Mouse (Mus musculus) embryonic facial prominence, embryonic 14.5 days (tissue): Measurements from ENCODE around the gene Rad51b. TPM values are rescaled to one million over a fixed set of nuclear protein-coding genes. Genes with fewer than 3 reads are reported as not detected.

Experiments used
- ATAC-seq: fragments of 200-750 bp; cut with Nextera tagmentation; 2 replicates; pipeline ENCODE4 v1.8.0; 2017; ENCODE audit warnings: low read depth, moderate number of reproducible peaks, moderate TSS enrichment
- DNase-seq: peaks from one replicate; pipeline ENCODE4 v3.0.0-alpha.2; 2015; ENCODE audit warnings: low spot score
- H3K27ac ChIP-seq: fragments of 300-500 bp; sonication (generic); replicated peaks from 2 replicates; pipeline ENCODE4 v1.5.1; 2014; ENCODE audit warnings: low read depth, mild to moderate bottlenecking, low read length, moderate library complexity
- H3K27me3 ChIP-seq: fragments of 300-500 bp; sonication (generic); replicated peaks from 2 replicates; pipeline ENCODE4 v1.6.1; 2014; ENCODE audit warnings: low read length; ENCODE audit not compliant: control insufficient read depth, insufficient read depth
- H3K36me3 ChIP-seq: fragments of 300-500 bp; sonication (generic); 2 replicates; pipeline ENCODE4 v1.6.1; 2014; ENCODE audit warnings: low read length, mixed read lengths; ENCODE audit not compliant: control insufficient read depth, insufficient read depth
- H3K4me1 ChIP-seq: fragments of 300-500 bp; sonication (generic); 2 replicates; pipeline ENCODE4 v1.6.1; 2014; ENCODE audit warnings: antibody characterized with exemption, low read length; ENCODE audit not compliant: control insufficient read depth, insufficient read depth
- H3K4me2 ChIP-seq: fragments of 300-500 bp; sonication (generic); 2 replicates; pipeline ENCODE4 v1.6.1; 2014; ENCODE audit warnings: low read depth, mild to moderate bottlenecking, low read length, moderate library complexity, mixed read lengths
- H3K4me3 ChIP-seq: fragments of 300-500 bp; sonication (generic); 2 replicates; pipeline ENCODE4 v1.5.1; 2014; ENCODE audit warnings: low read depth, mild to moderate bottlenecking, low read length
- H3K9ac ChIP-seq: fragments of 300-500 bp; sonication (generic); 2 replicates; pipeline ENCODE4 v1.6.1; 2014; ENCODE audit warnings: low read depth, mild to moderate bottlenecking, low read length, moderate library complexity, mixed read lengths
- H3K9me3 ChIP-seq: fragments of 300-500 bp; sonication (generic); 2 replicates; pipeline ENCODE4 v1.6.1; 2016; ENCODE audit warnings: low read length; ENCODE audit not compliant: control insufficient read depth
- WGBS: fragments of 180-500 bp; shearing (Covaris S2); extraction: QIAGEN DNeasy Blood & Tissue Kit; methylation state at CpG from one replicate; pipeline ENCODE4 v1.1.7; 2014; 5-methylcytosine and 5-hydroxymethylcytosine counted together
- polyA plus RNA-seq: library from polyadenylated mRNA; unstranded; fragments of >200 nt; fragmentation: Nextera tagmentation; extraction: Ambion mirVana; gene quantifications from 2 replicates; pipeline ENCODE4 v1.2.1, GENCODE M21; 2014

The Rad51b gene
- polyA plus RNA-seq, 1 experiment from 2014 or later, result 5.1 TPM

DNA sequence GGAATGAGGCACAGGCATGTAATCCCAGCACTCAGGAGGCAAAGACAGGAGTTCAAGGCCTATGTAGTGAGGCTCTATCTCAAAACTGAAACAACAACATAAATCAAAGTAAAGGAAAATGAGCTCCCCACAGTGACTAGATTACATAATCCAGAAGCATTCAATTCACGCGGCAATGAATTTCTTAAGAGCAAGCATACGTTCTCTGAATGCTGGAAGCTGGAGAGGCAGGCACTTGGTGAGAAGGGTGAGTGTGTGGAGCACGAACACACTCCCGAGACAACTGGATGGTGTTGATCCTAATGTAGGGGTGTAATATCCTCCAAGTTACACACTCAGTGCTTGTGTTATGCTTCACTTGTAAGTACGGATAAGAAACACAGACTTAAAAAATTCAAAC, 120.3 kb downstream of the Rad51b start:
- Histone ChIP-seq H3K9me3 (no peaks in the 10 kb centered on the region), H3K4me1 (peaks cover 7% of the 10 kb centered on the region; the same call in 1 of the 2 replicates), H3K9ac (no peak overlapping the region), H3K4me2 (no peak overlapping the region), H3K4me3 (no peak overlapping the region), H3K27me3 (no peaks in the 10 kb centered on the region), H3K27ac (peak overlapping the region; percentile 28; the same call in 1 of the 2 replicates), H3K36me3 (no peaks in the 10 kb centered on the region)
- whole genome bisulfite sequencing, result 65% methylated on average over 6 of the region's 6 CpGs
- DNase-seq (no peak), ATAC-seq (no peak)

DNA sequence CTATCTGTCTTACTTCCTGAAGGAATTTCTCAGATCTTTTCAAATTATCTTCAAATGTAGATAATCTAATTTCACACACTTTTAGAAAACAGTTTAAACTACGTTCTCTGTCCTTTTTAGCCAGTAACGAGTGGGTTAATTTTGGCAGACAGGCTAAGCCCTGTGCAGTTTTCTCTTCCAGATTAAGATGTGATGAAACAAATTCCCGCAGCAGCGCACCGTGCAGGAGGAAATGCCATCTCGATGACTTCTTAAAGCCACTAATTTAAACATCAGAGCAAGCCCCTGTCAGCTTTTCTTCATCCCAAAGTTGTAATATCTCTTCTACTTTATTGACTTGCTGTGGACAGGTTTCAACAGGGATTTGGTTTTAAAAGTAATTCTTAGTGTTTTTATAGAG, 123.5 kb downstream of the Rad51b start:
- DNase-seq, result peak; percentile 72
- Histone ChIP-seq H3K9ac (no peak overlapping the region), H3K36me3 (no peaks in the 10 kb centered on the region), H3K27ac (no peak overlapping the region; the same call in 1 of the 2 replicates), H3K9me3 (no peaks in the 10 kb centered on the region), H3K4me1 (peaks cover 7% of the 10 kb centered on the region; the same call in 1 of the 2 replicates), H3K27me3 (no peaks in the 10 kb centered on the region), H3K4me2 (0 out of 2 replicates have a peak overlapping the region, but pooled peaks have one; percentile 8), H3K4me3 (no peak overlapping the region)
- ATAC-seq, result peak; percentile 65; the same call in 1 of the 2 replicates
- WGBS, result 9% methylated on average over 6 of the region's 6 CpGs

DNA sequence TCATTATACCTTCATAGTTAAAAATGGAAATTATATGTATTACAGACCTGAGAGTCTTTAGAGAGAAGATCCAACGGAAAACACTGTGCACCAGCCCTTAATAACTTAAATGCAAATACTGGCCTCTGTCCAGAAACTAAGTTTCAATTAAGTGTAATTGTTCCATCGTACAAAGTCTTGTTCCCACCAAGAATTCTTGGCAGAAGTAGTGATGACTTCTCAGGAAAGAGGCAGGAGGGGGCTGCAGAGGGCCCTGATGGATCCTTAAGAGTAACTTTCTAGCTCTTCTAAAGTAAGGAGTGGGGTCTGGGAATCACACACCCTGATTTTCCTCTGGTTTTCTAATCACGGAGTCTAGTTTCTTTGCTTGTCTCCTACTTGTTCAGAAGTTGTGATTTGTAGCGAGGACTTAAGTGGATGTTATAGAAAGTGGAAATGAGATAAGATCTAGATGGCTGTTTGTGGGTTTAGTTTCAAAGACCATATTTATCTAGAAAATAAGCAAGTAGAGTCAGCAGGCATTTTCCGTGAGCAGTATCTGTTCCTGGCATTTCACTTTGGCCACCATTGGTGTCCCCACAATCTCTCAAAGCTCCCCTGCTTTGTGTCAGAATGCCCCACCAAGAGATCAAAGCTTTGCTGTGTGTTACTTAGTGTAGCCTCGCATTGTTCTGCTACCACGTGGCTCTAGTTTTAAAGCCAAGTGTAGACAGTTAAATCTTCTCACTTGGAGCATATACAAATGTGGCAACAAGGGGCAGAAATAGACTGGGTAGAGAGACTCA, 132.6 kb downstream of the Rad51b start:
- Histone ChIP-seq H3K4me3 (no peak overlapping the region), H3K9me3 (no peaks in the 10 kb centered on the region), H3K27me3 (no peaks in the 10 kb centered on the region), H3K27ac (peak overlapping the region; percentile 72), H3K4me2 (no peak overlapping the region), H3K9ac (no peak overlapping the region), H3K36me3 (no peaks in the 10 kb centered on the region), H3K4me1 (peaks cover 32% of the 10 kb centered on the region)
- ATAC-seq, result peak; percentile 38; the same call in 1 of the 2 replicates
- WGBS, result 38% methylated on average over 7 of the region's 7 CpGs
- DNase-seq, result peak; percentile 87

DNA sequence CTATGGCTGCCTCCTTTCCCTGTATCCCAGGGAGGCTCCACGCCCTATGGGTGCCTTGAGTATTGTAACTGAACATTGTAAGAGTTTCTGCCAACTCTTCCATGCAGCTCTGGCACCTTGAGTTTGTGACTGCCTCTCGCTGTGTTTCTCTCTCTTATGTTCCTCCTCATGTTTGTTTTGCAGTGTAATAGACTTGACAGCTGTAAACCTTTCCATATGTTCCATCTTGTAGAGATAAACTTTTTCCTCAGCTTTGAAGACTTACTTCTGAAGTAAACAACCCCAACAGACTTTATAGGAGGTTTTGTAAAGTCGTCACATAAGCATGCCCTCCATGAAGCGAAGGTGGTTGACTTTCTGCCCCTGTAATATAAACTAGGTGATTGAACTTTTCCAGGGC, 134.1 kb downstream of the Rad51b start:
- ATAC-seq (no peak), DNase-seq (no peak)
- H3K4me3 ChIP-seq, result no peak overlapping the region
- H3K4me2 ChIP-seq, result no peak overlapping the region
- no peaks in the 10 kb centered on the region for H3K9me3 ChIP-seq
- no peak overlapping the region for H3K9ac ChIP-seq
- 40% methylated on average over 4 of the region's 4 CpGs for WGBS
- peaks cover 39% of the 10 kb centered on the region for H3K4me1 ChIP-seq
- H3K27ac ChIP-seq, result peak overlapping the region; percentile 44
- no peaks in the 10 kb centered on the region for H3K27me3 ChIP-seq
- H3K36me3 ChIP-seq, result no peaks in the 10 kb centered on the region

DNA sequence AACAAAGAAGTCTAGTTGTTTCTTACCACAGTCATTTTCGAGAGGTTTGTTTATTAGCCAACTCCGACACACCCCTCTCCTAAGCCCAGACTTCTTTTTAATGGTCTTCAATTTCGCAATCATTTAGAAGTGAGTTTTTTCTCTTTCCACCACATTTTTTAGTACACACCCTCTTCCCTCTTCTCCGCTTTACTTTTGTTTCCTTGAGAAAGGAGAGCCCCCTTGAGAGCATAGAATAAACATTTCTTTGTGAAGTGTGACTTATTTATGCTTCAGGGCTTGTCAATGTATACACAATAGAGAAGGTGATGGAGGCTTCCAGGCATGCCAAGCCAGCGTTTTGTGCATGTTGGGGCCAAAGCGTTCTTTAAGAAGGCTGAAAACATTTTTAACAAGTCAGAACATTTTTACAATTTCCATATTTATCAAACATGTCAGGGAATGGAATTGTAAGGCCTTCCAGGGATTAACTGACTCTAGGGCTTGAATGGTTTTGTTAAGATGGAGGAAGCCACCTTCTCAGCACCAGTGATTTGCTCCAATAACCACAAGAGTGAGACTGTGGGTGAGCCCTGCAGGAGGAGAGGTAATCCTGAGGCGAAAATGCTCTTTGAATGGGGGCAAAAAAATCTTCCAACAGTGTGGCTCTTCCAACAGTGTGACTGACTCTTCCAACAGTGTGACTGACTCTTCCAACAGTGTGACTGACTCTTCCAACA, 136.8 kb downstream of the Rad51b start:
- Histone ChIP-seq H3K4me2 (no peak overlapping the region), H3K27ac (peak overlapping the region; percentile 79), H3K36me3 (no peaks in the 10 kb centered on the region), H3K9ac (no peak overlapping the region), H3K4me3 (no peak overlapping the region), H3K9me3 (no peaks in the 10 kb centered on the region), H3K27me3 (no peaks in the 10 kb centered on the region), H3K4me1 (peaks cover 46% of the 10 kb centered on the region)
- ATAC-seq (peak; percentile 81), DNase-seq (peak; percentile 90)
- 40% methylated on average over 7 of the region's 7 CpGs for WGBS

DNA sequence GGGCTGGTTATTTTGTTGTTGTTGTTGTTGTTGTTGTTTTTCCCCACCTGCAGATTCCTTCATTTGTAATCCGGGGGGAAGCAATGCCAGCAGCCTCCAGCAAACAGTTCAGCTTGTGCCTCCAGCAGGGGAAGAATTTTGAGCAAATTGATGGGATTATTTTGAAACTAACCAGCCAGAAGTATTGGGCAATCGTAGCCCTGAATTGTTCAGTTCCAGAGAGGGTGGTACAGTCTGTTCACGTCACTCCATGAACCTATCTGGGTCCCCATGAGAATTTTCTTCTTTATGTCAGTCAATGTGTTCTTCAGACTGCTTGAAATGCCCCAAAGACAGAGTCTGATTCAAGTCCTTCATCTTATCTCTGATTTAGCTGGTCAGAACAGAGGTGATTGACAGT, 138.4 kb downstream of the Rad51b start:
- H3K27ac ChIP-seq, result no peak overlapping the region
- DNase-seq (no peak), ATAC-seq (no peak)
- no peak overlapping the region for H3K4me2 ChIP-seq
- H3K4me3 ChIP-seq, result no peak overlapping the region
- no peaks in the 10 kb centered on the region for H3K36me3 ChIP-seq
- H3K9me3 ChIP-seq, result no peaks in the 10 kb centered on the region
- WGBS, result 51% methylated on average over 3 of the region's 3 CpGs
- peaks cover 36% of the 10 kb centered on the region for H3K4me1 ChIP-seq
- H3K27me3 ChIP-seq, result no peaks in the 10 kb centered on the region
- H3K9ac ChIP-seq, result no peak overlapping the region

DNA sequence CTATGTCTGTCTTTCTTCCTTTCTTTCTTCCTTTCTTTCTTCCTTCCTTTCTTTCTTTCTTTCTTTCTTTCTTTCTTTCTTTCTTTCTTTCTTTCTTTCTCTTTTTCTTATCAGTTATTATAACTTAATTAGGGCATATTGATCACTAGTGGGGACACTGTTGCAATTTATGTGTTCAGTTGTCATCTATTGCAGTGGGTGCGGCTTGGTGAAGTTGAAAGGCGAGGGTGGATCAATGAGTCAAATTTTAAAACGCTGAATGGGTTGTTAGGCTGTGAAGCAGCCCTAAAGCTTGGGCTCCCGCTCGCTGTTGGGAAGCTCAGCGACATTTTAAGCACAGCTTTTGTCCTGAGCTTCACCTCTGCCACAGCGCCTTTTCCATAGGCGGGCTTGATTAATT, 139.0 kb downstream of the Rad51b start:
- Histone ChIP-seq H3K4me1 (peaks cover 36% of the 10 kb centered on the region), H3K36me3 (no peaks in the 10 kb centered on the region), H3K9me3 (no peaks in the 10 kb centered on the region), H3K9ac (no peak overlapping the region), H3K4me3 (no peak overlapping the region), H3K4me2 (no peak overlapping the region), H3K27ac (no peak overlapping the region), H3K27me3 (no peaks in the 10 kb centered on the region)
- WGBS, result 83% methylated on average over 8 of the region's 8 CpGs
- ATAC-seq (no peak), DNase-seq (no peak)

DNA sequence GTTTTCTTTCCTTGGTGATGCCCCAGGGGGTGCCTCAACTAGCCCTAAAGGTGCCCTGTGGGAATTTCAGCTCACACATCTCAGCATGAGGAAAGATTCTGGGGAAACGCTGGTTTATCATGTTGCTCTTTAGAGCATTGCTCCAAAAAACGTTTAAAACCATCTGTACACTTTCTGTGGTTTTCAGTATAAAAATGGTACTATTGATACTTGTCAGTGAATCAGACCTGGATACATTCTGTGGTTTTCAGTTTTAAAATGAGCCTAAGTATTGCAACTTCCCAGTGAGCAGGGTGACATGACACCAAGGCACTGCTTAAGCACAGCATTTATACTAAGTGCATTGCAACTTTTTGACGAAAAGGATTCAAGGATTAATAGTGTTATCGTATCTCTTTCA, 139.8 kb downstream of the Rad51b start:
- Histone ChIP-seq H3K27ac (no peak overlapping the region), H3K9ac (no peak overlapping the region), H3K9me3 (no peaks in the 10 kb centered on the region), H3K4me2 (no peak overlapping the region), H3K36me3 (no peaks in the 10 kb centered on the region), H3K4me3 (no peak overlapping the region), H3K4me1 (peaks cover 32% of the 10 kb centered on the region), H3K27me3 (no peaks in the 10 kb centered on the region)
- WGBS, result 55% methylated on average over 4 of the region's 4 CpGs
- DNase-seq (no peak), ATAC-seq (no peak)
